Mouse (Mus musculus): ENCODE data around the gene Zbtb8os.

Zbtb8os gene

DNA sequence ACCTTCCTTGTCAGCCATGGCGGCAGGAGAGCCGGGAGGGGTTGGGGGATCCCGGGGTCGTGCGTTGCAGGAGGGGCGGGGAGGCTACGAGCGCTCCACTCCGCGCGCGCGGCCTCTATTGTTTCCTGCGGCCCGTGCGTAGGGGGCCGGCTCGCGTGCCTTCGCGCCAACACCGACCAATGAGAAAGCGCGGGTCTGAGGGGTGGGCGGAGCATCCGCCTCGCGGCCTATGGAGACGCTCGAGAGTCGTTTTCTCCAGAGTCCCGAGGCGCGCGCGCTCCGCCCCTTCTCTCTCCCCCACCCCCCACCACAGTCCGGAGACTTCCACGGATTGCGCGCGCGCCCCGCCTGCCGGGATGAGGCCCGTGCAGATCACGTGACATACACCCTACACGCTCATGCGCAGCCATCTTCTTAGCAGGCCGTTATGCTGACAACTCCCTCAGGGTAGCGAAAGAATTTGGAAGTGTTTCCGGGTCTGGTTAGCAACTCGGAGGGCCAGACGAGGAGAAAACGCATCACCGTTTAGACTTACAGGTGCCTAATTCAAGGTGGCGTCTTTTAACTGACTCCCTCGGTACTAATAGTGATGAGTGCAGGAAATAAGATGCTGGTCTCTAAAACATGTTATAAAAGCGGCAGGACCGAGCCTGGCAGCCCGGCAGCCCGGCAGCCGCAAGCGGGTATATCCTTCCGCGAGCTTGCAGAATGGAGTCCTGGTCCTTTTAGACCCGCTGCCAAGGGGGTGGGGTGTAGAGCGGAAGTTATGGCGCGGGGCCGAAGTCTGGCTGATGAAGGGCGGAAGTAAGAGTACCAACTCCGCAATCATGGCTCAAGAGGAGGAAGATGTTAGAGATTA, at the start of gene Zbtb8os, which contains the start of gene Rbbp4:
TSS of gene Zbtb8os (plus strand) at position 480 of the 859 bp plus-strand sequence.
TSS of gene Rbbp4 (minus strand) at position 155 of the 859 bp plus-strand sequence.
- DNase-seq (ENCODE audit: low read depth, low spot score): peak; percentile 99

DNA sequence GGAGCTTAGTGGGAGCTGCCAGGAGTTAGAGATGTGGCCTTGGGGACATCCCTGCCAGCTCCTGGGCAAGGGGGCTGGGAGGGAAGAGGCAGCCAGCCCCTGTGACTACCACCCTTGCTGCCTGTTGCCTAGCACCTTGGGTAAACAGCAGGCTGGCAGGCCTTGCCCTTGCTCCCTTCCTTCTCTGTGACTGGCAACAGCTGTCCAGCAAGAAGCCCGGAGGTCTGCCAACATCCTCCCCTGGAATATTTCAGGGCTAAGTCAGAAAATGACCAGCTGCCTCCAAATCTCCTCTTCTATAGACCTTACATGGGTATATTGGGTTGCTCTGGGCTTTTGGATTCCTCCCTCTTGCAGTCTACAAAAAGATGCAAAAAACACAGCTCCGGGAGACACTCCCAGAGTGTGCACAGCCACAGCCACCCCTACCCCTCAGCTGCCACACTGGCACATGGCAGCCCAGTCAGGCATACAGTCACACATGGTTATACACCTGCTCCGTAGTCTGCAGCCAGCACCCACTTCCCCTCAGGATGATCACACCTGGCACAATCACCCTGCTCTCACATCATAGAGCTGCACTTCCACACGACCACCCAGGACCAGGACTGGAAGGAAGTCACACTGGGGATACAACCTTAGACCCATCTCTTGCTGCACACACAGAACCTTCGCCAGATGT, 49.4 kb upstream of the Zbtb8os start:
- no peak for DNase-seq (ENCODE audit: low read depth, low spot score)

DNA sequence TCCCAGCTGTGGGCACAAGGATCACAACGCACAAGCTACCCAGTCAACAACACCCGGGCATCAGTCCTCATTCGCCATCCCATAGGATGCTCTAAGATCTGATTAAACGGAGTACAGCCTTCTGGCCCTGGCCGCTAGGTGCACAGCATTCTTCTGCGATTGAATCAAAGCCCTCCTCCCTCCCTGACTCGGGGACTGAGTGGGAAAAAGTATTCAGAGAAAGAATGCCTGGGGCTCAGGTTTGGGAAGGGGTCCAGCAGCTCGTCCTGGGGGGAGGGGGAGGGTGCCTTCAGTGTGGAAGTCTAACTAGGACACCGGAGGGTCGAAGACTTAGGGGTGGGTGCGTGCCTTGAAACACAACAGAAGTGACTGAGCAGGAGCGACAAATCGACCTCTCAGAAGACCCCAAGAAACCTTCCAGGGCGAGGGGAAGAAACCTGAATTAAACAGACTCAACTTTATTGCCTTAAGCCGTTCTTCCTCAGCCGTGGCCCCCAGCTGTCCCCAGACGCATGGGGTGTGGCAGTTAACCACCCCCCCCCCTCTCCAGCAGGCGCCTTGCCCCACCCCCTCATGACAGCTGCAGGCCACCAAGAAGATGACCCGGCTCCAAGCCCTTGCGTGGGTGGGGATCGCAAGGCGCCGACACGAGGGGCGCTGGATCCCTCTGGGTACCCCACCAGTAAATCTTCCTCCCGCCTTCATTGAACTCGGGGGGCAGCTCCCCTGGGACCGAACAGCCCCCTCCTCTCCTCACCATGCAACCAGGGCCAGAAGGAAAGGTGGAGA, 48.6 kb upstream of the Zbtb8os start:
- DNase-seq (ENCODE audit: low read depth, low spot score): peak; percentile 45

DNA sequence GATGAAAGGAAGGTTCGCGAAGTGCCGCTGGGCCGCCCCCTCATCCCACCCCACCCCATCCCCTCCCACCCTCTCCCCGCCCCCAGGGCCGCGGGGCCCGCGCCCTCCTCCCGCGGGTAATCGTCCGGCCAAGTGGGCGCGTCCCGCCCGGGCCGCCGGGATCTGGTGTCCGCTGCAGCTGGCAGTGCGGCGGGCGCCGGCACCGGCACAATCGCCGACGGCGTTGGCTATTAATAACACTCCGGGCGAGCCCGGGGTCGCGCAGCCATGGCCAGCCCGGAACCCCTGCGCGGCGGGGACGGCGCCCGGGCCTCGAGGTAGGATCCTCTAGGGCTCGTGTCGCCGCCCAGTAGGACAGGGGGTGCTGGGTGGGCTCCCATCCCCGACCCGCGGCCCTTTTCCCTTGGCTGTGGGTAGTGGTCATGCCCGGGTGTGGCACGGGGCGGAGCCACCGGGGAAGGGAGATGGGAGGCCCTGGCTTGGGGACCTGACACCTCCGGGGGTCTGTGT, 48.0 kb upstream of the Zbtb8os start, which contains the start of gene Sync:
TSS of gene Sync (plus strand) at position 146 of the 510 bp plus-strand sequence.
- DNase-seq (ENCODE audit: low read depth, low spot score): no peak

DNA sequence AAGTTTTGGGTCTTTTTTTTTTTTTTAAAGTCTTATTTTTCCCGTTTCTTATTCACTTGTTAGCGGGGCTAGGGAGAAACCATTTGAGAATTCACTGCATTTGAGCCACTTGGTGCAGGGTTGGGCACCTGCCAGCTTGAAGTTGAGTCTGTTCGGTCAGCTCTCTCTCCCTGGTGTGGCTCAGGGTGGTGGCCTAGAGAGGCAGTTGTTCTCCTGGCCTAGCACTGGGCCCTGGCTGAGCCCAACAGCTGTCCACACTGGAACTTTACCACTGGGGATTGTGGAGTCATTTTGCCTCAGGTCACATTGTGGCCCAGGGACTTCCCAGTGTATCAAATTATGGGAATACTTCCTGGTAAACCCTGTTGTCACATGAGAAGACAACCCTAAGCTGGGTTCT, 47.4 kb upstream of the Zbtb8os start:
- DNase-seq (ENCODE audit: low read depth, low spot score): no peak

DNA sequence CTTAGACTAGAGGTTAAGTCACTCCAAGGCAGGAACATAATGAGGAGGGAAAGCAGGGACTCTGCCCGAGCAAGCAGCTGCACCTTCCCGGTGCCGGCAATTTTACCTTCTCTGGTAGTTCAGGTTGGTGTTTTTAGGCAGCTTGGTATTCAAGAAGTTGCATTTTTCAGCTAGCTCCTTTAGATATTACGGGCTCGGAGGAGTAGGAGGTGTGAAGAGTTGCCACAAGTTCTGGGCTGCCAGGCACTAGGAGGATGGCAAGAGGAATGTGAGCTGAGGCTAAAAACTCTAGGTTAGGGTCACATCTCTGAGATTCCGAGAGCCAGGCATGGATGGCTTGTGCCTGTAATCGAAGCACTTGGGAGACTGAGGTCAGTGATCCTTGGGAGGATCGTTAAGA, 45.8 kb upstream of the Zbtb8os start:
- no peak for DNase-seq (ENCODE audit: low read depth, low spot score)

DNA sequence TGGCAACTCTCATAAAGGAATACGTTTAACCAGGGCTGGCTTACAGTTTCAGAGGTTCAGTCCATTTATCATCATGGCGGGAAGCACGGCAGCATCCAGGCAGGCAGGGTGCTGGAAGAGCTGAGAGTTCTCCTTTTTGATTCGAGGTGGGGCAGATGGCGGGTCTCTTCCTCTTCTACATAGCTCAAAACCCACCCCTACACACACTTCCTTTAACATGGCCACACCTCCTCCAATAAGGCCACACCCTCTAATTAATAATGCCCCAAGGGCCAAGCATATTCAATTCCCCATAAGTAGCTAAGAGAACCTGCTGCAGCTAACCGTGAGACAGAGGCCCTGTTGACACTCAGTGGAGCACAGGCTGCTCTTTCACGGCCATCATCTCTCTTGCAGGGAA, 42.7 kb upstream of the Zbtb8os start:
- DNase-seq (ENCODE audit: low read depth, low spot score): no peak

DNA sequence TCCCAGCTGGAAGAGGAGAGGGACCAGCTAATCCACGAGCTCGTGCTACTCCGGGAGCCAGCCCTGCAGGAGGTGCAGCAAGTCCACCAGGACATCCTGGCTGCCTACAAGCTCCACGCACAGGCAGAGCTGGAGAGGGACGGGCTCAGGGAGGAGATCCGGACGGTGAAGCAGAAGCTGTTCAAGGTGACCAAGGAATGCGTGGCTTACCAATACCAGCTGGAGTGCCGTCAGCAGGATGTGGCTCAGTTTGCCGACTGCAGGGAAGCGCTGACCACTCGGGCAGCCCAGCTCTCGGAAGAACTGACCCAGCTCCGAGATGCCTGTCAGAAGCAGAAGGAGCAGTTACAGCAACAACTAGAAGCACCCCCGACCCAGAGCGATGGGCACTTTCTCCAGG, 41.8 kb upstream of the Zbtb8os start:
- no peak for DNase-seq (ENCODE audit: low read depth, low spot score)

DNA sequence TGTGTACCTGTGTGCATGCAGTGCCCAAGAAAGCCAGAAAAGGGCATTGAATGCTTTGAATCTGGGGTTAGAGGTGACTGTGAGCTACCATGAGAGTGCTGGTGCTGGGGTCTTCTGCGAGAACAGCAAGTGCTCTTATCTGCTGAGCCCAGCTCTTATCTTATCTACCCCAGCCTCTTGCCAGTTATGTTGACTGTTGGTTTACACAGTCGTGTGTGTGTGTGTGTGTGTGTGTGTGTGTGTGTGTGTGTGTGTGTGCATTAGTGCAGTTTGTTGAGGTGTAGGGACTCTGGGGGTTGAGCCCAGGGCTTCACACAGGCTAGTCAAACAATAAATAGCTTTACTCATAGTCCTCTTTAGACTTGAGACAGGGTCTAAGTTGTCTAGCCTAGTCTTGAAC, 40.3 kb upstream of the Zbtb8os start:
- DNase-seq (ENCODE audit: low read depth, low spot score): no peak

DNA sequence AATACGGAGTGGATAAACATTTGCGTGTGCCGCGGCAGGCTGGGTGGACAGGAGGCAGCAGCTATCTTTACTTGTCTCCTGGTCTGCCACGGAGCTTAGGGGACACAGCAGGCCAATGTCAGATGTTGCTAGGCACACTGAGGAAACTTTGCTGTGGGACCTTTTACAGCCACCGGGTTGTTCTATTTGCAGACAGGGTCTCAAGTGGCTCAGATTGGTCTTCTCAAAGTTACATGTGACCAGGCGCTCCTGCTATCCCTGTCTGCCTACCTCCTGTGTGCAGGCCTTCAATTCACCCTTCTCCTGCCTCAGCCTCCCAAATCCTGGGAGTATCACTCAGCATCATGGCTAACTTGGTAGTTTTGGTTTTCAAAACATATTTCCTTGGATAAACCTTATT, 39.4 kb upstream of the Zbtb8os start:
- DNase-seq (ENCODE audit: low read depth, low spot score): no peak

DNA sequence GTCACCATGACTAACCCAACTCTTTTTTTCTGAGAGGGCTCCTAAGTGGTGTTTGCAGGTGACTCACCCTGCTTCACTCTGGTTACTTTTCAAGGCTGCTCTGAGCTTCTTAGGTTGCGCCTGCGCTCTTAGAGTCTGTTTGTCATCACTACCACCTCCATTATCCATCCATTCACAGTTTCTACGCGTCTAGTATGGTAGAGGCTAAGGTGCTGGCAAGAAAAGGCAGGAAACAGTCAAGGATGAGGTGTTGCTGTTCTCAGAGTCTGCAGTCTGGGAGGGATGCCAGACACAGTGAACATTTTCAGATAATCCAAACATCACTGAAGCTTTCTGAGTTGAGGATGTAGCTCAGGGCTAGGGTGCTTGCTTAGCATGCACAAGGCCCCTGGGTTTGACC, 37.8 kb upstream of the Zbtb8os start:
- no peak for DNase-seq (ENCODE audit: low read depth, low spot score)

DNA sequence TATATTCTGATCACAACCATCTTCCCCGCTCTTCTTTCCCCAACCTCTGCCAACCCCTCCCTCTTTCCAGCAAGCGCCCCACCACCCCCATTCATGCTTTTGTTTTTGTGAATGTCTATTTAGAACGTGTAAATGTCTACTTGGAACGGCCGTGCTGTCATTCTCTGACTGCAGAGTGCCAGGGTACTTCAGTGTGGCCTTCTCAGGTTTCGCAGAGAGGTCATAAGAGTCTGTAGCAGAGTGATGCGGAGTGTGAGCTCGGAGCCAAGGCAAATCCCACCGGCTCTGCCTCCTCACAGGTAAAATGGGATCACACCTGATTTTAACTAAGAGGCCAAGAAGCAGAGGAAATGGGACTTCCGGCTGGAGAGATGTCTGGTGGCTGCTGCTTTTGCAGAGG, 36.4 kb upstream of the Zbtb8os start:
- DNase-seq (ENCODE audit: low read depth, low spot score): no peak

DNA sequence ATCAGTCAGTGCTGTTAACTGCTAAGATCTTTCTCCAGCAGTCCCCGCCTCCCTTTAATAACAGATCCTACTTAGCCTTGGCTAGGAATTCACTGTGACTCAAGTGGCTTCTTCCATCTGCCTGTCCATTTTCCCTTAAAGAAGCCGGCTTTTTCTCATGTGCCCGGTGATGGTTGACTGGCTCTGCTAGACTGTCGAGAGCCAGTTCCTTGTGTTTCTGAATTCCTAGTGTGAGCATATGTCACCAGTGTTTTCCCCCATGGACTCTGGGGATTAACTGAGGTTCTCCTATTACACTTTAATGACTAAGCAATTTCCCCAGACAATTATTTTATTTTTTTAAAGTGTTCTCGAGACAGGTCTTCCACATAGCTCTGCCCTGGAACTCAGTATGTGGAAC, 32.1 kb upstream of the Zbtb8os start:
- no peak for DNase-seq (ENCODE audit: low read depth, low spot score)

DNA sequence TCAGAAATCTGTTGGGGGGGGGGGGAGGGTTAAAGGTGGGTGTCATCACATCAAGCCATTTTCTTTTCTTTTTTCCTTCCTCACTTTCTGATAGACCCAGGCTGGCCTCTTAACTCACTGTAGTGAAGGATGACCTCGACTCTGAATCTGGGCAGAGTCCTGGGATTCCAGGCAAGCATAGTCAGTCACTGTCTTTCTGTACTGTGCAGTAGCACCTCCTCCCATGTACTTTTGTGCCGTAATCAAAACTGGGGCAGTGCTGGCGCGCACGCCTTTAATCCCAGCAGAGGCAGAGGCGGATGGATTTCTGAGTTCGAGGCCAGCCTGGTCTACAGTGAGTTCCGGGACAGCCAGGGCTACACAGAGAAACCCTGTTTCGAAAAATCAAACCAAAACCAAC, 31.7 kb upstream of the Zbtb8os start:
- no peak for DNase-seq (ENCODE audit: low read depth, low spot score)

DNA sequence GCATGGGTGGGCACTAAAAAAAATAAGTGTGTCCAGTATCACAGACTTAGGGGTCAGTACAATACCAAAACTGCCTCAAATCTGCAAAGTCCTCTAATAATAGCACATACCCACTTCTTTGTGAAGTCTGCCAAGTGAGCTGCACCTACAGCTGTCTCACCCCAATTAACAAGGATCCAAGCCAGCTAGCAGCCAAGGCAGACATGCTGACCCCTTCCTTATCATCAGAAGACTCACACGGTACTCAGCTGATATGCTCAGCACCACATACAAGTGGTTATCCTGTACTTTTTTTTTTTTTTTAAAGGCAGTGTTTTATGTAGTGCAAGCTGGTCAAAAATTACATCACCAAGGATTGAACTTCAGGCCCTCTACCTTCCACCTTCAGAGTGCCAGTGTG, 31.2 kb upstream of the Zbtb8os start:
- DNase-seq (ENCODE audit: low read depth, low spot score): no peak

DNA sequence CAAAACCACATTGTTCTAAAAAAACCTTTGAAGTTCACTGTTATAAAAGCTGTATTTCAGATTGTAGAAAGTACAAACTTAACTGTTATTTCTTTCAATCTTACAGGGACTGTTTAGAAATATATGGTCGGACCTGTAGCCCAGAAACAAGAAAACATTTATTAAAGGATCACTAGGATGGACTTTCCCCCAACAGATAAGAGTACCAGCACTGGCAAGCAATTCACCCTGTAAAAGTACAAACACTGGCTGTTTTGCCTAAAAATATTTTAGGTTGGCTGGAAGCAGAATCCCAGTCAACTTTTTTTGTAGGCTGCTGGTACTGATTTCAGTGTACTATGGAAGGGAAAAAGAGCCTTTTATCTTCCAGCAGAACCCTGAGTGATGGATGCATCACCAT, 27.6 kb upstream of the Zbtb8os start:
- DNase-seq (ENCODE audit: low read depth, low spot score): no peak

DNA sequence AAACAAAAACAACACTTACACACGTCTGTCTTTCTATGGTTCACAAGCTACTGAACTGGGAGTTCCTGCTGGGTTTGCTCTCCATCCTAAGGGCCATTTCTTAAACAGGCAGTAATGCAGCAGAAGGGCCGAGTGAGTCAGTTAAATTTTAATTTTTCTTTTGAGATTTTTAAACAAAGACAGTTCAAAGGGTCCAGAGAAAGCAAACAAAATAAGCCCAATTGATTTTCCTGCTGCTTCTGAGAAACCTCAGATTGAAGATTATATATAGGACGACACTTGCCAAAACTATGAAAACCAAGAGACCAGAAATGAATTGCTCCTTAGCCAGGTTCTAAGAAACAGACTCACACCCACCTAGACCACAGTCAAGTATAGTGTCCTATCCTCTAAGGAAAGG, 21.6 kb upstream of the Zbtb8os start:
- no peak for DNase-seq (ENCODE audit: low read depth, low spot score)

DNA sequence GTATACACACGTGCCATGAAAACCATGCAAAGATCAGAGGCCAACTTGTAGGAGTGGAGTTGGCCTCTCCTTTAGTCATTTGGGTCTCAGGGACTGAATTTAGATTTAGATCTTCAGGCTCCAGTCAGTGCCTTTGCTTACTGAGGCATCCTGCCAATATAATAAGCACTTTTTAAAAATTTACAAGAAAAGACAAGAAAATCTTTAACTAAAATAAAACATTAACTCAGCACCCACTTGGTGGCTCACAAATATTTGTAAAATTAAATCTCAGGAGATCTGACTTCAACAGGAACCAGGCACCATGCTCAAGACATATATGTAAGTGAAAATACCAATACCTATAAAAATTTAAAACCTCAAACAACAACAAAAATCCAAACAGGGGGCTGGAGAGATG, 14.6 kb upstream of the Zbtb8os start:
- no peak for DNase-seq (ENCODE audit: low read depth, low spot score)

DNA sequence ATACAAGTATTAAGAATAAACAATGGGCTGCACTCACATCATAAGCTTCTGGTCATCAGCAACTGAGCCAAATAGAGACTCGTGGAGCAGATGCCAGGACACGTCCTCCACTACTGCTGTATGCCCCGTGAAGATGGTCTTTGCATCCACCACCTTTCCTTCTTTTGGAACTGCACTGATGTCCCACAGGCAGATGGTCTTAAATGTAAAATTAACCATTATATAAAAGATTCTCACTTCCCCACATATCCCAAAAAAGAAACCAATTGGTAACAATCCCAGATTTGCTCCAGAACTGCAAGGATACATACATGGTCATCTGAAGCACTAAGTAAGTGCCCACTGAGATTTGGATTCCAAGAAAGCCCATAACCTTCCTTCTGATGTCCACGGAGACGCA, 13.5 kb upstream of the Zbtb8os start:
- DNase-seq (ENCODE audit: low read depth, low spot score): no peak

DNA sequence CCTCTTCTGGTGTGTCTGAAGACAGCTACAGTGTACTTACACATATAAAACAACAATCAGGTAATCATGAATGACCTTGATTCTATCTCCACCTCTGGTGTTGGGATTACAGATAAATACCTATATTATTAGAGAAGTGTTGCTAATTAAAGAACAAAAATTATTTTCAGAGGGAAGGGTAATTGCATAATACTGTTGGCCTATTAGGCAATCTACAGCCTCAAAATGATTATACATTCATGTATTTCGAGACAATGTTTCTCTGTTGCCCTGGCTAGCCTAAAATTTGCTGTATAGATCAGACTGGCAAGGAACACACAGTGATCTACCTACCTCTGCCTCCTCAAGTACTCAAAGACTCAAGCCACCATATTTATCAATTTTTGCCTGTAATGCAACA, 12.0 kb upstream of the Zbtb8os start:
- DNase-seq (ENCODE audit: low read depth, low spot score): no peak

DNA sequence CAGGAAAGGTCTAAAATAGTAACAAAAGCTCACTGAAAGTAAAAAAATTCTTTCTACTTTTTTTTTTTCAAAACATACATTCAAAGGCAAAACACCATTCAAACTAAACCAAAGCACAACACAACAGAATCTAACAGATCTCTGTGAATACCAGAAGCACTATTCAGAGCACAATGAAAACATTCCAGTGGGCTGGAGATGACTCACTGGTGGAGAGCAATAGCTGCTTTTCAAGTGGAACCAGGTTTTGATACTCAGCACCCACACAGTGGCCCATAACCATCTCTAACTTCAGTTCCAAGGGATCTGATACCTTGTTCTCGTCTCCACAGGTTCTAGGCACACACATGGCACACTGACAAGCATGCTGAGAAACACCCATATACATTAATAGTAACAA, 10.7 kb upstream of the Zbtb8os start:
- no peak for DNase-seq (ENCODE audit: low read depth, low spot score)

DNA sequence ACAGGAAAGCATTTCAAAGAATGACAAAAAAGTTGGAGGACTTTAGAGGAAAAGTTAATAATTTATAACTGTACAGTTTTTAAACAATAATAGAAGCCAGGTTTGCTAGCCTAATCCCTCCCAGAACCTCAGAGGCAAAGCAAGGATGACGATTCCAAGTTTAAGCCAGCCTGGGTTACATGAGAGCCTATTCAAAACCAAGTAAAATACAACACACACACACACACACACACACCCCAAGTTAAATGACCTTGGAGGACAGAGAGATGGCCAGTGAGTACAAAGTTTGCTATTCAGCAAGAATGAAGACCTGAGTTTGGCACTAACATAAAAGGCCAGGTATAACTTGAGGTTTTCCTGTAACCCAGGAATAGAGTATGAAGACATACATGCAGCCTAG, 9.3 kb upstream of the Zbtb8os start:
- DNase-seq (ENCODE audit: low read depth, low spot score): no peak
